Mouse (Mus musculus): ENCODE measurements around the gene Fbxl17. TPM values are rescaled to one million over a fixed set of nuclear protein-coding genes. Genes with fewer than 3 reads are reported as not detected.

The Fbxl17 gene
- polyA plus RNA-seq, 1 experiment: 13.1 TPM

DNA sequence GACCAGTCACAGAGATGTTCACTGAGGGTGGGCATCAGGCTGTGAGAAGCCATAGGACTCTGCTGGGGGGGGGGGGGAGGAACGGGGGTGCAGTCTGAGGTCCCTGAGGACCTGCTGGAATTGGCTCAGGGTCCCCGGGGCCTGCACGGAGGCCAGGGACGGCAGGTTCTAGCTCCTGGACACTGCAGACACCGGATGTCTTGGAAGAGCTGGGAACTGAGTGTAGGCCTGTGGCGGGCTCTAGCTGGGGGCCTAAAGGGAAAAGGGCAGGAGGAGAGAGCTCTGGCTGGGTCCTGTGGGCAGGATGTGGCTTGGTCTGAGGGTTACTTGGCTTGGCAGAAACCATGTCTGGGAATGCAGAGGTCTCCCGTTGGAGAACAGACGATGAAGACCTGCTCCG, 254.3 kb downstream of the Fbxl17 start:
- TF ChIP-seq GATA1 (IDR thresholded peaks at IDR 0.05; ENCODE audit: low read length): no peak

DNA sequence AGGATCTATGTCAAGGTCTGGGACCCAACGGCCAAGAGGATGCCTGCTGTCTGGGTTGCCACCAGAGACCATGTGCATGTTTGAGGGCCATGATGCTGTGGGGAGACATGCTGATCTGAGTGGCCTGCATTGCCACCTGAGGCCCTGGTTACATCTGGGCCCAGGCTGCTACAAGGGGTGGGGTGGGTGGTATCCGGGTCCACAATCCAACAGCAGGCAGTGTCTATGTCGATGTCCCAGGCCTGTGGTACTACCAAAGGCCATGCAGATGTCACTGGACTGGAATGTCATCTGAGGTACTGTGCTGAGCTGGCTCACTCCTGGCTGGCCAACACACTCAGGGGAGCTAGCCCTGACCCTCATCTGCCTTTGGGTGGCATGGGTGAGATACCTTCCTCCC, 257.1 kb downstream of the Fbxl17 start:
- no peak for TF ChIP-seq GATA1 (IDR thresholded peaks at IDR 0.05; ENCODE audit: low read length)

DNA sequence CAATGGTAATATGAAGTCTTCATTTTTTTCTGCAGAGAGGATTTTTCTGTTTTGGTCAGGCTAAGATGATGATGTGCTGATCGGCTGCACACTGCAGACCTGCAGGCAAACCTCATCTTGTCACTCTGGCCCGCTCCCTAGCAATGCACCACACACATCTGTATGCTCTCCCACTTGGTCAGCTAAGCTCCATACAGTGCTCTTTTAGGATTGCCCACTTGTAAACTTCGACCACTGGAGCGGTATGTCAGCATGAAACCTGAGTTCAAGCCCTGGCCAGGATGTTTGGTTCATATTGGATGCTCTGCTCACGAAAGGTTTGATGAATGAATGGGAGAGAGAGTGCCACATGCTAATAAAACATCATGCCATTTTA, 259.1 kb downstream of the Fbxl17 start:
- no peak for TF ChIP-seq GATA1 (IDR thresholded peaks at IDR 0.05; ENCODE audit: low read length)

DNA sequence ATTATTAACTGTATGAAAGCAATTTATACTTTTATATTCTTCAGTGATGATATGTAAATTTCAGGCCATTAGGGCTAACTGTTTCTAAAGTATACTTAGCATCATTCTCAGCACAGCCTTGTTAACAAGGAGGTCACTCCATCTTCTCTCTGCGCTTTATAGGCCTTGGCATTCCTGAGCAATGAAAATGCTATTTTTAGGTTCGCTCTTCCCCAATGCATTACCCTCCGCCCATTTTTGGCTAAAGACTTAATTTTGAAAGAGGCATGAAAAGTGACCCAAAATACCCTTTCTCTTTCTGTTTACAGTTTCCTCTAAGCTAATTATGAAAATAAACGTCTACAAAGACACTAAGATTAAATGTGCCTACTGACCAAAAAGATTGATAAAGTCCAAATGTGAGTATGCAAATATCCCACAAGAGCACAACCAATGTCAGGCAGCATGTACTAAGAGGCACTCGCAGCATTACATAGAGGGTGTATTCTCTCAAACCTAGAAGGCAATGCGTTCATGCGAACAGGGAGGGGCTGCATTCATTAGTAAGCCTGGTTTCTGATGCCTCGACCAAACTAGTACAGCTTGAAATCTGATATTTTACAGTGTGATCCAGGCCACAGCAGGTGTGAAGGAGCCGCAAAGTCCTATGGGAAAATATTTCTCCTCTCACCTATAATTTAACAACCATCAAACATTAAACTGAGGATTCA, 259.6 kb downstream of the Fbxl17 start:
- no peak for TF ChIP-seq GATA1 (IDR thresholded peaks at IDR 0.05; ENCODE audit: low read length)

DNA sequence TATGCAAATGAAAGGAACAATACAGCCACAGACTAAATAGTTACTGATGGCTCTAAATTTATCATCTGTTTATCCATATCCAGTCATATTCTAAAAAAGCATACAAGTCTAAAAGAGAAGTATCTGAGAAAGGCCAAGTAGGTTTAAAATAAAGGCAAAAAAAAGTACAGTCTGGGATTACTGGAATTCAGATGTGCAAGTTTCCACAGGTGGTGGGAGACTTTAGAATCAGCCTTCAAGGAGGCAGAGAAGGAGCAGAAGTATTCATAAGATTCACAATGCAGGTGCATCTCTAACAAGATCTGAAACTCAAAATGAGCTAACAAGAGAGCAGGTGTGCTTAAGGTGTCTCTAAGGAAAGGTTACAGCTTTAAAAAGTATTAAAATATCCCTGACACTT, 263.0 kb downstream of the Fbxl17 start:
- no peak for TF ChIP-seq GATA1 (IDR thresholded peaks at IDR 0.05; ENCODE audit: low read length)

DNA sequence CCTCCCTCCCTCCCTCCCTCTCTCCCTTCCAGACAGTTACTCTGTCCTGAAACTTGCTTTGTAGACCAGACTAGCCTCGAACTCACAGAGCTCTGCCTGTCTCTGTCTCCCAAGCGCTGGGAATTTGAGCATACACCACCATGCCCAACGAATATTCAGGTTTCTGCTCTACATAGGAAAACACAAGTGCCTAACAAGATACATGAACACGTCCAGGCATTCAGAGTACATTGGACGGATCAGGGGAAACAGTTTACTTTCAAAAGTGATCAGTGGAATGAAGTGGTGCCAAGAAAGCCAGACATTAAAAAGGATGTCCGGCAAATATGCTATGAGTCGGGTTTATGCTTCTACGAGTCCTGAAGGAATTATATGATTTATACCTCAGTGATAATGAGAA, 263.6 kb downstream of the Fbxl17 start:
- TF ChIP-seq GATA1 (IDR thresholded peaks at IDR 0.05; ENCODE audit: low read length): no peak

DNA sequence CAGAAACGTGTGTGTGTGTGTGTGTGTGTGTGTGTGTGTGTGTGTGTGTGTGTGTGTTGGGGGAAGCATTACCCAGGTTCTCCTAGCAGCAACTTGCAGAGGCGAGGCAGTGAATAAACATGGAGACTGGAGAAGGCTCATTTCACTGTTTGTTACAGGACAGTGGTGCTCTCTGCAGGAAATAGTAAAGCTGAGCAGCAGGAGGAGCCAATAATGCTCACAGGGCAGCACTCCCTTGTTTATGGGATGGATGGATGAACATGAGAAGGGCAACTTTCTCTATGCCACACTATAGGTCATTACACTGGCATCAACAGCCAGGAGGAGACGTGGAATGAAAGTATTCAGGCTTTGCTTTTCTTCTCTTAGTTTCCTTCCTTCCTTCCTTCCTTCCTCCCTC, 264.0 kb downstream of the Fbxl17 start:
- no peak for TF ChIP-seq GATA1 (IDR thresholded peaks at IDR 0.05; ENCODE audit: low read length)

DNA sequence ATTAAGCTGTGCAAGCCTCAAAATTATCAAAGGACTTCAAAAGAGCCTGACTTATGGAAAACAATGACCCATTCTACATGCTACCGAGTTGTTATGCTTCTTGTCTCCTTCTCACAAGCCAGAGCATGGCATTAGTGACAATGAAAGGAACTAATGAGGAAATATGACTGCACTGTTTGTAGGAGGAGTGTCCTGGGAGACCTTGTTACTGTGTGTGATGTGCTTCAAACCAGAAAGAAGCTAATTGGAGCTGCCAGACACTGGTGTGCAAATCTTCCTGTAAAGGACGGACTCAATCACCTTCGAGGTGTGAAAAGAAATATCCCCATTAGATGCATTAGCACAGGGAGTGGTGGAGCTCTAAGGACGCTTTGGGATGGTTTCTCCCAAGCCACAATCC, 270.7 kb downstream of the Fbxl17 start:
- no peak for TF ChIP-seq GATA1 (IDR thresholded peaks at IDR 0.05; ENCODE audit: low read length)

DNA sequence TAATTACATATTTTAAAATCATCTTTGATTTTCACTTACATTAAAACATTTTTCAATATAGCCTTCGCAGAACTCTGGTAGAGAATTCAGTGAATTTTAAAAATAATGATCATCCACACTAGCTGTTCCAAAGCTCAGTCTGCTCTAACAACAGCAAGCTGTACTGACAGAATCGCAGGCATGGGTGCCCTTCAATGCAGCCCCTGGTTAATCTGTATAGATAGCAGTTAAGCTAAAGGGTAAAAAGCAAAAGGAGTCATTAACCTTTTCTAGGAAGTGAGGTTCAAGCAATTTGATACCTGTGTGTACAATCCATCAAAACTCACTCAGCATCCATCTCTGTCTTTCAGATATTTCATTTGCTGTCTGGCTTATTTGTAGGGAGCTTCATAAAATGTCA, 273.4 kb downstream of the Fbxl17 start:
- no peak for TF ChIP-seq GATA1 (IDR thresholded peaks at IDR 0.05; ENCODE audit: low read length)

DNA sequence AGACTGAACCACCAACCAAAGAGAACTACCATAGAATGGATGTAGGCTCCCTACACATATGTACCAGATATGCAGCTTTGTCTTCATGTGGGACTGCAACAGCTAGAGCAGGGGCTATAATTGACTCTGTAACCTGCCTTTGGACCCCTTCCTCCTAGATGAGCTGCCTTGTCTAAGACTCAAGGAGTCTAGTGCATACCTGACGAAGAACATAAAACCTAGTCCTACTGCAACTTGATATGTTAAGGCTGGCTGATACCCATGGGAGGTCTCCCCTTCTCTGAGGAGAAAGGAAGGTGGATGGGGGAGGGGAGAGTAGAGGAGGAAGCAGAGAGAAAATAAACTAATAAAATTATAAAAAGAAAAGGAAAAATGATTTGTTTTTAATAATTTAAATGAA, 273.9 kb downstream of the Fbxl17 start:
- no peak for TF ChIP-seq GATA1 (IDR thresholded peaks at IDR 0.05; ENCODE audit: low read length)

DNA sequence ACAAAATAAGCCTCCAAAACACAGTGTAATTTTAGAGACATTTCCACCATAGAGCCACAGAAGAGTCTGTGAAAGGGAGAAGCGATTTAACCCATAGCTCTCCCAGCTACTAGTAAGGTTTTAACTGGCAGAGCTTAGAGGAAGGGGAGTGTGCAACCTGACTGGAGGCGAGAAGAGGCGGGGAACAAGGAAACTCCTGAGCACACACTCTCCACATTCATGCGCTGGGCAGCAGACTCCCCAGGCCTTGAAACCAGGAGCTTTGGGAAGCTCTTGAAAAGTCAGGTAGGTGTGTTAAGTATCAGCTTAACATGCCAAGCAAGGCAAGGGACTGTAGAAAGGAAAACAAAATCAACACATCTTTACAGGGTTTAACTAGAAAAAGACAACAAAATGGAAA, 276.1 kb downstream of the Fbxl17 start:
- no peak for TF ChIP-seq GATA1 (IDR thresholded peaks at IDR 0.05; ENCODE audit: low read length)

DNA sequence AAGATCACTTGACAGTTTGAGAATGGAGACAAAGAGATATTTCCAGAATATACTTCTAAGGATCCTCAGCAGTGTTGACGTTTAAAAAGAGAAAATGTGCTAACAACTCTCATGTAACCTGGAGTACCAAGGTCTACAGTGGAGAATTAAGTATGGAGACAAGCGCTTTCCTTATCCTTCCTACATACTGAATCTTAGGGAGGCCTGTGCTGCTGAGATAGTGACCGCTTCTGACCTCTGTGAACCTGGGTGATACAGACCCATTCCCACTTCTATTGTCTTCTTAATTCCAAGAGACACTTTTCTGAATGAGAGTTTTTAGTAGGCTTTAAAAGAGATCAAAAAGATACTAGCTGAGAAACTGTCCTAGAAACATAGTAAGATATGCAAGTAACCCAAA, 278.2 kb downstream of the Fbxl17 start:
- no peak for TF ChIP-seq GATA1 (IDR thresholded peaks at IDR 0.05; ENCODE audit: low read length)

DNA sequence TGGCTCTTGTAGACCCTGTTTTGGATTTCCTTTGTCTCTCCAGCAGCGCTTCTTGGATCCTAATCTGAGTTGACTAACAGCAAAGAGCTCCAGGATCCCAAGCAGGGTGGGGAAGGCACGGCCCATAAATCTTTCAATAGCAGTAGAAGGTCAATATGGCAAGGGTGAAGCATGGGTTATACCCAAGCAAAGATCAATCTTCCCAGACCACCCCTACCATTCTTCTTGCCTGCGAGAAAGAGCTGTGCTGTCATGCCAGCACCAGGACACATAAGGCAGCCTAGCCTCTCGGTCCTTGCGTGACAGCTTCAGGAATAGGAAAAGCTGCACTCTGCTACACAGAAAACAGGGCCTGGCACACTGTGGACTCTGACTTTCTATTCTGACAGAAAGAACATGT, 279.0 kb downstream of the Fbxl17 start:
- no peak for TF ChIP-seq GATA1 (IDR thresholded peaks at IDR 0.05; ENCODE audit: low read length)

DNA sequence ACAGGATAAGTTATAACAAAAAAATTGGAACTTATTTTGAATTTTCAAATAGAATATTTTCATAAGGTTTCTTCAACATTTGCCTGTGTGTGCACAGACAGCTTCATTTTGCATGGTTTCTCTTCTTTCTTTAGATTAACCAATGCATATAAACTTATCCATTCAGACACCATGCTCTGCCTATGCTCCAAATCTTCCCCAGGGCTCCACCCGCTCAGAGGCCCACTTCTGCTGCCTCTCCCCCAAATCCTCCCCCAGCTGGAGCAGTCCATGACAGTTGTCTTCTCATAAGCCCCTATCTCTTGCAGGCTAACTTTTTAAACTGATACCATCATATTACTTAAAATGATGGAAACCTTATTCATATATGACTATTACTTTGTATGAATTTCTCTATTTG, 282.8 kb downstream of the Fbxl17 start:
- TF ChIP-seq GATA1 (IDR thresholded peaks at IDR 0.05; ENCODE audit: low read length): no peak

DNA sequence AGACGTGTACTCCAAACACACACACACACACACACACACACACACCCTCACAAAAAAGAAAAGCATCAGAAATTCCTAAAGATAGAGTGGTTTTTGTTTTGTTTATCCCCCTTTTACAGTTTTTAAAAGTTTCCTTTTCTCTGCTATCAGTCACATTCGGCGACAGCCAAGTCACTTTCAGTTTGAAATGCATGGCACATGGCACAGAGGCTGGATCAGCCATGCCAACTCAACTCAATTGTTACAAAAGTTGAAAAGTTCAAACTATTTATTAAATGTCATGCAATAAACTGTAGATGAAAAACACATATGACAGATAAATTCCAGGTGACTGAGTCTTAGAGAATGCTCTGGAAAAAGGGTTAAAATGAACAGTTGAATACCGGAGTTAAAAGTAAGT, 287.8 kb downstream of the Fbxl17 start:
- no peak for TF ChIP-seq GATA1 (IDR thresholded peaks at IDR 0.05; ENCODE audit: low read length)

DNA sequence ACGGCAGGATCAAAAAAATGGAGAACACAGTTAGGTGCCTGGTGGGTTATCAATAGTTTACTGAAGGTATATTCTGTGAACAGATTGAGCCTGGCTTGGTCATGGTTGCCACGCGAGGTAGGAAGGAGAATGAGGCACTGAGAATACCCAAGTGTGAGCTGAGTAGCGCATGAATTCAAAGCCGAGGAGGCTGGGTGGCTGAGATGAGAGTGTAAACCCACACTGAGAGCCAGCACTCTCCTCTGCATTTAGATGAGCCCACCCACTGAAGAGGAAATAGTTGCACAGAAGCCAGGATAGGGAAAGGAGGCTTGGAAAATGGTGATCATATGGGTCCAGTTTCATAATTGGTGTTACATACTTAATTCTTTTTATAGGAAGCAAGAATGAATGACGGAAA, 290.7 kb downstream of the Fbxl17 start:
- TF ChIP-seq GATA1 (IDR thresholded peaks at IDR 0.05; ENCODE audit: low read length): no peak

DNA sequence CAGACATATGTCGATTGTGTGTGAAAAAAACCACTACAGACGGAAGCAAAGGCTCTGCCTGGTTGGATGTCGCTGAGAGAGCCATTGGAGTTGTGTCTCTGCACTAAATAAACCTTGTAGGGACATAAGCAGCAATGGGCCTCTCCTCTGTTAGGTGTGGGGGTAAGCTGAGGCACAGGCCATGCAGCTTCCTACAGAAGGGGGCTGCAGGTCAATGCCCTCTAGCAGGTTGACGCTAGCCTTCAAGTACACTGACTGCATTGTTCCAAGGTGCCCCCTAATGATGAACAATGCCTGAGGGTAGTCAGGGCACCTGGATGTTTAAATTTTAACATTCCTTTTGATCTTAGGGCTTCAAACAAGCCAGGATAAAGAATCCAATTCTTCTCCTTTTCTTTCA, 291.5 kb downstream of the Fbxl17 start:
- TF ChIP-seq GATA1 (IDR thresholded peaks at IDR 0.05; ENCODE audit: low read length): no peak

DNA sequence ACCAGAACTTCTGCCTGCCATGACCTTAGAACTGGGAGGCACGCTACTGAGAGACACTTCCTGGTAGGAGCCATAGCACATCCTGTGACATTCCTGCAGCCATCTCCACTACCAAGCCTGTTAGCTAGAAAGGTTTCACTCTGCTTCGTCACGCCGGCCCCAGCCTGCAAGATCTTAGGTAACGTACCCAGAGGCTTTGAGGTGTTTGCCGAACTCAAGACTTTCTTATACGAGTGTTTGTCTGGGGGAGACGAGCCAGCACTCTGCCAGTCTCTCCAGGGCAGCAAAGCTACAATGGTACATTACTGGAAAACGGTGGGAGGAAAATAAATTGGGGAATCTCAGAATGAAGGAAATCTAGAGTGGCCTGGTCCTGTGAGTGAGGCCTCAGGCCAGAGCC, 292.1 kb downstream of the Fbxl17 start:
- no peak for TF ChIP-seq GATA1 (IDR thresholded peaks at IDR 0.05; ENCODE audit: low read length)

Data from G1E-ER4 (cell line).